ENCODE assay signal across 29 mouse cellular contexts in the genomic region with DNA sequence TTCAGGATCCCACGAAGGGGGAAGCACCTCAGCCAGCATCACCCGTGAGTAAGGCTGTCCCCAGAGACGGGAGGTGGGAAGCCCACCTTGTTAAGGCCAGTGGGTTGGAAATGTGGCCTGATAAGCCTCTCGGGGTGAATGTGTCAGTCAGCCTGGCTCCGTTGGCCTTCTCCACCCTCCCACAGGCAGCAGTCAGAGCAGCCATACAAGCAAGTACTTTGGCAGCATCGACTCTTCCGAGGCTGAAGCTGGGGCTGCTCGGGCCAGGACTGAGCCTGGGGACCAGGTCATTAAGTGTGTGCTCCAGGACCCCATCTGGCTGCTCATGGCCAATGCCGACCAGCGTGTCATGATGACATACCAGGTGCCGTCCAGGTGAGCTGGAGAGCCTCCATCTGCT. TPM values are rescaled to one million over a fixed set of nuclear protein-coding genes. Genes with fewer than 3 reads are reported as not detected.
A peak's percentile ranks its signal among the peaks of the same experiment; 100 is the strongest.
DNase-seq lines count a peak whose midpoint lies in the region; TF ChIP-seq lines count a peak whose summit lies in the region.
"Had no signal": no experiment of that assay in that cellular context is flagged by ENCODE, and none has a peak within 500 bp of the region (broad histone marks: within the 10 kb centered on the region; RNA-seq: fewer than 3 reads in every experiment).

No protein-coding gene starts in this region.

- no peak overlapping the region for H3K4me3 ChIP-seq in cerebellum, adult 2 months (replicated peaks; ENCODE audit: insufficient read depth, low read depth, low read length)
- H3K4me3 ChIP-seq: embryonic facial prominence, embryonic 12.5 days; forebrain, embryonic 15.5 days; heart, embryonic 12.5 days; hindbrain, embryonic 13.5 days; limb, embryonic 13.5 days; liver, embryonic 13.5 days had no signal

- no peak for TF ChIP-seq POLR2A in cerebellum, adult 2 months (IDR thresholded peaks at IDR 0.05; ENCODE audit: borderline replicate concordance, insufficient read depth, low read length)

- no peak for TF ChIP-seq CTCF in cerebellum, adult 2 months (IDR thresholded peaks at IDR 0.05; ENCODE audit: borderline replicate concordance, insufficient read depth, low read depth, low read length)

- H3K27me3 ChIP-seq in cerebellum, adult 2 months (ENCODE audit: control insufficient read depth, insufficient read depth, low read length) = no peaks in the 10 kb centered on the region
- H3K27me3 ChIP-seq: embryonic facial prominence, embryonic 12.5 days; forebrain, embryonic 15.5 days; heart, embryonic 12.5 days had no signal

- WGBS in cerebellum, adult 2 months = 84% methylated on average over 11 of the region's 11 CpGs

- intact Hi-C loops in left cerebral cortex, postnatal 10 days (cut with DNase I) = no loop called here

- H3K4me1 ChIP-seq in cerebellum, adult 2 months (ENCODE audit: control insufficient read depth, insufficient read depth, low read length) = peaks cover 20% of the 10 kb centered on the region

- DNase-seq in cerebellum, adult 2 months = peak; percentile 15 to 25
- DNase-seq in cerebellum, adult 9-10 months = no peak
- DNase-seq in gastrocnemius, postnatal 10 days = peak; percentile 13
- no peak for DNase-seq in gastrocnemius, adult 8-10 months (ENCODE audit: low spot score in 2 of 2)
- DNase-seq in testis, postnatal 10 days (ENCODE audit: low spot score) = peak; percentile 38
- DNase-seq in testis, postnatal 14 days (ENCODE audit: low spot score) = no peak
- DNase-seq in naive thymus-derived CD4-positive, alpha-beta T cell, adult 2 months (ENCODE audit: low read depth) = peak; percentile 26
- no peak for DNase-seq in left cerebral cortex, postnatal 10 days (ENCODE audit: extremely low spot score in 1 of 2, low spot score in 2 of 2)
- DNase-seq: adrenal gland, adult 2 months; embryo, embryonic 11 days; gastrocnemius, postnatal 14 days; kidney, adult 9 months; liver, embryonic 13.5 days; lung, adult 18-20 months; lung, postnatal 4 days; midbrain, embryonic 14.5 days; spleen, adult 18-20 months had no signal

- no peak overlapping the region for H3K27ac ChIP-seq in cerebellum, adult 2 months (ENCODE audit: insufficient read depth, low read length)
- H3K27ac ChIP-seq: embryonic facial prominence, embryonic 12.5 days; forebrain, embryonic 15.5 days; hindbrain, embryonic 13.5 days; limb, embryonic 13.5 days; liver, embryonic 13.5 days; stomach, postnatal 0 days had no signal

RNA-seq across cellular contexts. Expression of a gene that starts 12.5 kb away (rescaled TPM):
- 0.44 and 0.59 TPM in 2 replicates for polyA plus RNA-seq in cerebellum, adult 2 months (2012; rRNA removed)
- total RNA-seq in gastrocnemius, postnatal 10 days (2021) = not detected
- total RNA-seq in gastrocnemius, adult 8-10 months (2022) = not detected
- total RNA-seq in left cerebral cortex, postnatal 10 days (2021) = under 1 TPM; 0.57 to 0.73 TPM
- total RNA-seq: adrenal gland, adult 2 months; monocyte, adult 5-6 weeks had no signal
- polyA plus RNA-seq: CD4-positive, CD25-positive, alpha-beta regulatory T cell, adult 4 months had no signal

RNA-seq across cellular contexts. Expression of a gene that starts 12.7 kb away (rescaled TPM):
- 34.4 and 37.2 TPM in 2 replicates for polyA plus RNA-seq in cerebellum, adult 2 months (2012; rRNA removed)
- 10 to 100 TPM; 17.5 to 78.6 TPM for total RNA-seq in gastrocnemius, postnatal 10 days (2021)
- 10 to 100 TPM; 58.8 to 81.4 (median 70.4) TPM for total RNA-seq in gastrocnemius, adult 8-10 months (2022)
- total RNA-seq in left cerebral cortex, postnatal 10 days (2021) = 10 to 100 TPM; 71.2 to 83.9 TPM

RNA-seq across cellular contexts. Expression of a gene that starts 14.7 kb away (rescaled TPM):
- 1.3 and 1.4 TPM in 2 replicates for polyA plus RNA-seq in cerebellum, adult 2 months (2012; rRNA removed)
- under 1 TPM; 0.27 to 0.49 TPM for total RNA-seq in gastrocnemius, postnatal 10 days (2021)
- under 1 TPM in 1 of 4 experiments, not detected in 3; 0.18 TPM for total RNA-seq in gastrocnemius, adult 8-10 months (2022)
- total RNA-seq in left cerebral cortex, postnatal 10 days (2021) = under 1 TPM; 0.51 to 0.64 TPM
- total RNA-seq: monocyte, adult 5-6 weeks had no signal
- polyA plus RNA-seq: CD4-positive, CD25-positive, alpha-beta regulatory T cell, adult 4 months; liver, embryonic 13.5 days; neural tube, embryonic 11.5 days had no signal

RNA-seq across cellular contexts. Expression of a gene that starts 18.0 kb away (rescaled TPM):
- polyA plus RNA-seq in cerebellum, adult 2 months (2012; rRNA removed) = 10.8 and 16.0 TPM in 2 replicates
- total RNA-seq in gastrocnemius, postnatal 10 days (2021) = under 1 TPM in 1 of 2 experiments, not detected in 1; 0.27 TPM
- total RNA-seq in gastrocnemius, adult 8-10 months (2022) = under 1 TPM in 1 of 4 experiments, not detected in 3; 0.21 TPM
- total RNA-seq in left cerebral cortex, postnatal 10 days (2021) = 1 to 10 TPM; 8.6 to 10.0 TPM
- total RNA-seq: gastrocnemius, postnatal 14 days; heart, adult 18-20 months; neutrophil, adult 5-6 weeks had no signal
- polyA plus RNA-seq: heart, postnatal 0 days; liver, embryonic 13.5 days had no signal

RNA-seq across cellular contexts. Expression of a gene that starts 19.4 kb away (rescaled TPM):
- 672 and 700 TPM in 2 replicates for polyA plus RNA-seq in cerebellum, adult 2 months (2012; rRNA removed)
- total RNA-seq in gastrocnemius, postnatal 10 days (2021) = 10 to 100 TPM; 52.4 to 55.8 TPM
- total RNA-seq in gastrocnemius, adult 8-10 months (2022) = 10 to 100 TPM; 31.4 to 39.6 (median 35.6) TPM
- total RNA-seq in left cerebral cortex, postnatal 10 days (2021) = 1,000 to 10,000 TPM; 1,124 to 1,163 TPM

Comparison
In these comparisons a context has a peak if more than half of its experiments do, and no peak if none do; other contexts are left out.
1. DNase-seq: peak in cerebellum, adult 2 months (2 of 2), gastrocnemius, postnatal 10 days (single experiment), testis, postnatal 10 days (single experiment) and naive thymus-derived CD4-positive, alpha-beta T cell, adult 2 months (single experiment); none in cerebellum, adult 9-10 months (single experiment), gastrocnemius, adult 8-10 months (0 of 2), testis, postnatal 14 days (single experiment) and left cerebral cortex, postnatal 10 days (0 of 2).